Mouse (Mus musculus) lung, embryonic 16.5 days (tissue): ENCODE measurements around the gene Htra1. TPM values are rescaled to one million over a fixed set of nuclear protein-coding genes. Genes with fewer than 3 reads are reported as not detected.

Source experiments
- ATAC-seq: fragments of 200-750 bp; cut with Nextera tagmentation; 2 replicates; pipeline ENCODE4 v1.8.0; 2017; ENCODE audit warnings: low read depth, mild to moderate bottlenecking, moderate library complexity
- H3K27ac ChIP-seq: fragments of 300-500 bp; sonication (generic); 2 replicates; pipeline ENCODE4 v1.5.1; 2014; ENCODE audit warnings: mild to moderate bottlenecking, control low read depth, low read length
- H3K27me3 ChIP-seq: fragments of 300-500 bp; sonication (generic); 2 replicates; pipeline ENCODE4 v1.6.1; 2014; ENCODE audit warnings: low read depth, low read length, mixed read lengths; ENCODE audit not compliant: control insufficient read depth, insufficient read depth
- H3K36me3 ChIP-seq: fragments of 300-500 bp; sonication (generic); 2 replicates; pipeline ENCODE4 v1.6.1; 2014; ENCODE audit warnings: low read length; ENCODE audit not compliant: control insufficient read depth, insufficient read depth
- H3K4me1 ChIP-seq: fragments of 300-500 bp; sonication (generic); replicated peaks from 2 replicates; pipeline ENCODE4 v1.6.1; 2014; ENCODE audit warnings: low read length, mixed read lengths; ENCODE audit not compliant: control insufficient read depth, insufficient read depth
- H3K4me2 ChIP-seq: fragments of 300-500 bp; sonication (generic); 2 replicates; pipeline ENCODE4 v1.6.1; 2014; ENCODE audit warnings: low read depth, low read length, control low read depth
- H3K4me3 ChIP-seq: fragments of 300-500 bp; sonication (generic); 2 replicates; pipeline ENCODE4 v1.5.1; 2014; ENCODE audit warnings: mild to moderate bottlenecking, low read length, control low read depth
- H3K9ac ChIP-seq: fragments of 300-500 bp; sonication (generic); 2 replicates; pipeline ENCODE4 v1.6.1; 2014; ENCODE audit warnings: low read length, control low read depth
- H3K9me3 ChIP-seq: fragments of 300-500 bp; sonication (generic); 2 replicates; pipeline ENCODE4 v1.6.1; 2016; ENCODE audit warnings: low read length; ENCODE audit not compliant: control insufficient read depth
- WGBS: fragments of 180-500 bp; shearing (Covaris S2); extraction: QIAGEN DNeasy Blood & Tissue Kit; methylation state at CpG from one replicate; pipeline ENCODE4 v1.1.7; 2014; 5-methylcytosine and 5-hydroxymethylcytosine counted together
- polyA plus RNA-seq: library from polyadenylated mRNA; unstranded; fragments of >200 nt; fragmentation: Nextera tagmentation; extraction: Ambion mirVana; gene quantifications from 2 replicates; pipeline ENCODE4 v1.2.1, GENCODE M21; 2015

The Htra1 gene
- polyA plus RNA-seq, 1 experiment from 2014 or later = 75.7 TPM

DNA sequence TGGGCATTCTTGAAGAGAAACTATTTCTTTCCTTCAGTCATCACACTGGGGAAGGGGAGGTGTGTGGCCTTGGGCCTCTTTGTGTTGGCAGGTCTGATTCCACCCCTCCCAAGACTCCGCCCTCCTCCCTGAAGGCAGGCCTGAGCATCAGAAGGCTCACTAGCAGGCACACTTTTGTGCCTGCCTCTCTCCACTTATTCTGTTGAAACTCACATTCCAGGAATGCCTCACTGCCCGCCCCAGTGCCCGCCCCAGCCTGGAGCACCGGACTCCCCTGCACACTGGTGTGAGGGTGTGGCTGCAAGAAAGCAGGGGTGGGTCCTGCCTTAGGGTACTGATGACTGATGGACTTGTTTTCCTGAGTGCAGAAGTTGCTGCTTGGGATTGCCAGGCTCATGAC is 46.5 kb downstream of the Htra1 start:
- 26% methylated on average over 4 of the region's 4 CpGs for WGBS
- Histone ChIP-seq H3K9ac (no peak overlapping the region), H3K4me3 (no peak overlapping the region), H3K27me3 (no peaks in the 10 kb centered on the region), H3K4me1 (peaks cover 42% of the 10 kb centered on the region), H3K36me3 (no peaks in the 10 kb centered on the region), H3K4me2 (no peak overlapping the region), H3K27ac (peak overlapping the region; percentile 86), H3K9me3 (no peaks in the 10 kb centered on the region)
- ATAC-seq = peak; percentile 87

DNA sequence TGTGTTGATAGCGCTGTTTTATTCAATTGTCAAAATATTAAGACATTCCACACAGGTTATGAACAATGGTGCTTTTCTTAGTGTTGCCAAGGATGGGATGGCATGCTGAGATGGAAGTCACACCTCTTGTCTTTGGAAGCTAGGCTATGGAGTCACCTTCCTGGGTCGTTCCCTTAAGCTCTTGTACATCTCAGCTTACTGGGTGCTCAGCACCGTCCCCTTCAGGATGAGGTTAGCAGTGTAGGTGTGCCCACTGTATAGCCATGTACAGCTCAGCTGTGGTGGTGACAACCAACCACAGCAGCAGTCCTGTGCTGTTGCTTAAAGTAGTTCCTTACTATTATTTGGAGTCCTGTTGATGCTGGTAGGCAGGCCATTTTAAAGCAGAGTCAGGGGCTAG is 47.0 kb downstream of the Htra1 start:
- no peak overlapping the region for H3K4me2 ChIP-seq
- H3K9me3 ChIP-seq = no peaks in the 10 kb centered on the region
- H3K4me3 ChIP-seq = no peak overlapping the region
- peak; percentile 29; the same call in 1 of the 2 replicates for ATAC-seq
- H3K27ac ChIP-seq = peak overlapping the region; percentile 53
- H3K27me3 ChIP-seq = no peaks in the 10 kb centered on the region
- H3K9ac ChIP-seq = no peak overlapping the region
- WGBS = 55% methylated on average over 3 of the region's 3 CpGs
- peaks cover 37% of the 10 kb centered on the region for H3K4me1 ChIP-seq
- no peaks in the 10 kb centered on the region for H3K36me3 ChIP-seq

DNA sequence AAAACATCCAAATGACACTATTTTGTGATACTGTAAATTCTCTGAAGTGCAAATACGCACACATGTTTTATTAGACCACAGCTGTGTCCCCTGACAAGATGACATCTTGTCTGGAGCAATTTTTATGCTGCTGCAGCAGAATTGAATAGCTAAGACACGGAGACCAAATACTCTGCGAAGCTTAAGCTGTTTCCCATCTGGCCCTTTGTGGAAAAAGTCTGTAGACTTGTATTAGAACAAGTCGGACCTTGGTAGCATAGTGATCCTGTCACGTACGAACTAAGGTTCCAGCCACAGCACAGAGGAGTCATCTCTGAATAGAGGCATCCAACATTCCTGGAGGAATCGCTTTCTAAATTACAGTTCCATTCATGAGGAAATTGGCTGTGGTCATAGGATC is 48.4 kb downstream of the Htra1 start:
- H3K36me3 ChIP-seq = no peaks in the 10 kb centered on the region
- H3K9ac ChIP-seq = no peak overlapping the region
- H3K4me3 ChIP-seq = no peak overlapping the region
- H3K9me3 ChIP-seq = no peaks in the 10 kb centered on the region
- peak; percentile 28 for ATAC-seq
- 68% methylated on average over 7 of the region's 7 CpGs for WGBS
- H3K27ac ChIP-seq = no peak overlapping the region
- H3K4me1 ChIP-seq = peaks cover 32% of the 10 kb centered on the region
- H3K27me3 ChIP-seq = no peaks in the 10 kb centered on the region
- H3K4me2 ChIP-seq = no peak overlapping the region

DNA sequence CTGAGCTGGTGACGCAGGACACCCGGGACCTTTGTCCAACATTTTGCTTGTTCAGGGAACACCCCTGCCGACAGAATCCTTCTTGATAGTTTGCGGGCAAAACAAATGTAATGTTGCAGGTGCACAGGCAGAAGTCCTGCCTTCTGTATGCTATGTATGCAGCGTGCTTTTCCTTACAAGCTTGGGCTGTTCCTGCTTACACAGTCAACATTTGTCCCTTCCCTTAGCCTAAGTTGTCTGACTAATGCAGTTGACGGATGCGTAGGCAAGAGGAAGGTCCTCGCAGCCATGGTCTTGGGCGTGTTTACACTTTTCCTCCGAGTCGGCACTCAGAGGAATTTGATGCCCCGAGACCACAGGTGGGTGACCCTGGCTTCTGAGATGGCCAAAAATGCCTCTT is 49.3 kb downstream of the Htra1 start:
- Histone ChIP-seq H3K4me1 (peaks cover 31% of the 10 kb centered on the region), H3K27me3 (no peaks in the 10 kb centered on the region), H3K9me3 (no peaks in the 10 kb centered on the region), H3K4me2 (no peak overlapping the region), H3K9ac (no peak overlapping the region), H3K27ac (no peak overlapping the region), H3K4me3 (no peak overlapping the region), H3K36me3 (no peaks in the 10 kb centered on the region)
- no peak for ATAC-seq
- WGBS = 50% methylated on average over 12 of the region's 12 CpGs

DNA sequence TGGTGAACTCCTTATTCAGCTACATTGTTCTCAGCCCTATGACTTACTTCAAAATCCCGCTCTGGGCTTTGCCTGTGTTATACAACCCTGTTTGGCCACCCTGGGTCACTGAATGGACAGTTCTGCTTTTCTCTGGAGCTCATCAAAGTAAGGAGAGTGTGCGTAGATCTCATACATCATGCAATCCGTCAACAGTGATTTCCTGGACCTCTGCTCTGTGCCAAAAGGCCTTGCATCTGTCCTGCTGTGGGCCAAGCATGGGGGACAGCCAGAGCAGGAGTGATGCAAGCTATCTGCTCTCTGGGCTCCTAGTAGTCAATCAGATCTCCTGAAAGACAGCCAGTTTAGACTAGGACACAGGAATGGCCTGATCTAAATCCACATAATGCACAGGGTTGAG is 49.8 kb downstream of the Htra1 start:
- H3K27me3 ChIP-seq = no peaks in the 10 kb centered on the region
- H3K4me3 ChIP-seq = no peak overlapping the region
- no peak for ATAC-seq
- H3K9me3 ChIP-seq = no peaks in the 10 kb centered on the region
- no peak overlapping the region for H3K4me2 ChIP-seq
- WGBS = 58% methylated on average over 3 of the region's 3 CpGs
- no peaks in the 10 kb centered on the region for H3K36me3 ChIP-seq
- peaks cover 30% of the 10 kb centered on the region for H3K4me1 ChIP-seq
- H3K9ac ChIP-seq = no peak overlapping the region
- no peak overlapping the region for H3K27ac ChIP-seq

DNA sequence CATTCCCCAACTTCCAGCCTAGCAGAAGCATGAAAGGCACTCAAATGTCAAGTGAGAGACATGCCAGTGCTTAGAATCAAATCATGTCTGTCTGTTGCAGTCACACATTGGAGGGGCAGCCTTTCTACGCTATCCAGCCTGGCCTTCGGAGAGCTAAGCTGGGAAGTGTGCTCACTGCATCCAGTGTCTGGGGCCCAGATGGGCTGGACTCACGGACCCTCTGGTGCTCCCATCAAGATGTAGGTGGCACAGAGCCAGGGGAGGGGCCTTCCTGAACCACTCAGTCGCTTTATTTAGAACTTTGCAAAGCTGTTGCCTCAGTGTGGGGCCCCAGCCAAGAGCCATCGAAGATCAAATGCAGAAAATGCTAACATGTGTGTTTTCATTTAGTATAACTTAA is 52.2 kb downstream of the Htra1 start:
- Histone ChIP-seq H3K9me3 (no peaks in the 10 kb centered on the region), H3K36me3 (no peaks in the 10 kb centered on the region), H3K27ac (peak overlapping the region; percentile 44), H3K4me1 (peaks cover 16% of the 10 kb centered on the region), H3K9ac (no peak overlapping the region), H3K4me2 (no peak overlapping the region), H3K4me3 (no peak overlapping the region), H3K27me3 (no peaks in the 10 kb centered on the region)
- ATAC-seq = peak; percentile 65
- WGBS = 21% methylated on average over 5 of the region's 5 CpGs

DNA sequence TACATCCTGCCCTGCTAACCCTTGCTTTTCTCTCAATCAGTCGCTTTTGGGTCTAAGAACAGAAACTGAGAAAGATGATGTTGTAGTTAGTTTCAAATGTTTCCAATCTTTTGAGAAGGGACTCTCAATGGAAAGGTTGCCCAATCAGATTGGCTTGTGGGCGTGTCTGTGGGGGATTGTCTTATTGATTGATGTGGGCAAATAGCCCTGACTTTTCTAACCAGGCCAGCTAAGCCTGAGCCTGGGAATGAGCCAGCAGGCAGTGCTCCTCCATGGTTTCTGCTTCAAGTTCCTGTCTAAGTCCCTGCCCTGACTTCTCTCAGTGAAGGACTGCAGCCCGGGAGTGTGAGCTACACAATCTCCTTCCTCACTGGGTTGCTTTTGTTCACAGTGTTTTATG is 53.5 kb downstream of the Htra1 start:
- Histone ChIP-seq H3K36me3 (no peaks in the 10 kb centered on the region), H3K4me3 (no peak overlapping the region), H3K27me3 (no peaks in the 10 kb centered on the region), H3K4me2 (no peak overlapping the region), H3K4me1 (peaks cover 9% of the 10 kb centered on the region), H3K27ac (no peak overlapping the region), H3K9ac (no peak overlapping the region), H3K9me3 (no peaks in the 10 kb centered on the region)
- WGBS = 58% methylated on average over 3 of the region's 3 CpGs
- ATAC-seq = no peak

DNA sequence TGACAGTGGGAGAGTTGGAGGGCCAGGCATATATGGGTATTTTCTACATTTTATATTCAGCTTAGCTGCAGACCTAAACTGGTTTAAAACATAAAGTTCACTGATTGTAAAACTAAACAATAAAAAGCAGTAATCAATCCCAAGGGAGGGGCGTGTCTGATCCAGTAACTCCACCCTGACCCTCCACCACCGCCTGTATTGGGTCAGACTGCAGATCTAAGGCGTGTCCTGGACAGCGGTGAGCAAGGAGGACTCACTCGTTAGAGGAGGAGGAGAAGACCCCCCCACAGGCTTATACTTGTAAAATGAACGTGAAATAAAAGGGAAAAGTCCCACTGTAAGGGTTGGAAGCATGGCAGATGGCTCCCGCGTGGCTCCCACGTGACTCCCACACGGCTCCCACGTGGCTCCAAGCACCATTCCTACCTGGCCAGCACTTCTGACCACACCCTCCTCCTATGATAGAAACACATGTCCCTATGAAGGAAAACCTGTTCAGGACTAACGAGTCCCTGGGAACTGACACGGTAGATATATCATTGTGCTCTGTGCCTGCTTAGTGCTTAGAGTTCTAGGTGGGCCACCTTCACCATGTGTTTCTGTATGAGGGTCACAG is 55.4 kb downstream of the Htra1 start:
- H3K4me2 ChIP-seq = no peak overlapping the region
- no peak overlapping the region for H3K27ac ChIP-seq
- H3K9me3 ChIP-seq = no peaks in the 10 kb centered on the region
- WGBS = 81% methylated on average over 13 of the region's 13 CpGs
- no peaks in the 10 kb centered on the region for H3K27me3 ChIP-seq
- no peak overlapping the region for H3K9ac ChIP-seq
- H3K4me1 ChIP-seq = peaks cover 6% of the 10 kb centered on the region
- no peaks in the 10 kb centered on the region for H3K36me3 ChIP-seq
- H3K4me3 ChIP-seq = no peak overlapping the region
- ATAC-seq = no peak

DNA sequence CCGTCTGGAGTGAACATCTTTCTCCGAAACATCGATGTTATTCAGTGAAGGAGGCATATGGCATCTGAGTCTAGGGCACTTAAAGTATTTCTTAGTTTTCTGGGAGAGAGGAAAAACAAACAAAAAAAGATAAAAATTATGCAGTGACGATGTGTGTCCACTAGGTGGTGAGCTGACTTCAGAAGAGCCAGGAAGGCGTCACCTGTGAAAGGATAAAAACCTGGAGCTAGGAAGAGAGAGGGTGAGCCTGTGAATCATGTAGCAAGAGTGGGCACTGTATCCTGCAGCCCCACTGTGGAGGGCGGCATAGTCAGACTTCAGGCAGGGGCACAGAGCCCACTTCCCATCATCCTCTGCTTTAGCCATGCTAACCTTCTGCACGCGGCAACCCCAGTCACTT is 58.0 kb downstream of the Htra1 start:
- H3K27me3 ChIP-seq = no peaks in the 10 kb centered on the region
- H3K36me3 ChIP-seq = no peaks in the 10 kb centered on the region
- no peak overlapping the region for H3K27ac ChIP-seq
- H3K4me1 ChIP-seq = no peaks in the 10 kb centered on the region
- 39% methylated on average over 8 of the region's 8 CpGs for WGBS
- no peaks in the 10 kb centered on the region for H3K9me3 ChIP-seq
- no peak overlapping the region for H3K4me3 ChIP-seq
- ATAC-seq = no peak
- H3K9ac ChIP-seq = no peak overlapping the region
- no peak overlapping the region for H3K4me2 ChIP-seq
